8 mouse cellular contexts compared by ENCODE assay signal in genomic region chr5:34271743-34272142, GRCm38 (mm10). TPM values are rescaled to one million over a fixed set of nuclear protein-coding genes. Genes with fewer than 3 reads are reported as not detected.
DNase-seq lines count a peak whose midpoint lies in the region; ATAC-seq and TF ChIP-seq lines count a peak whose summit lies in the region.
"Had no signal": no experiment of that assay in that cellular context is flagged by ENCODE, and none has a peak within 500 bp of the region (broad histone marks: within the 10 kb centered on the region; RNA-seq: fewer than 3 reads in every experiment).

No protein-coding gene starts in this region.

- 32% methylated on average over 4 of the region's 4 CpGs for WGBS in kidney, adult 2 months
- WGBS in kidney, embryonic 14.5 days, result 14% methylated on average over 4 of the region's 4 CpGs
- 28% methylated on average over 4 of the region's 4 CpGs for WGBS in bone marrow, adult 2 months
- WGBS in limb, embryonic 11.5 days, result 22% methylated on average over 4 of the region's 4 CpGs
- WGBS in heart, embryonic 10.5 days, result 17% methylated on average over 4 of the region's 4 CpGs

- DNase-seq in kidney, adult 2 months, result peak; percentile 22
- peak; percentile 15 for DNase-seq in G1E (ENCODE audit: low spot score)
- peak; percentile 67 for DNase-seq in limb, embryonic 11.5 days (ENCODE audit: low spot score)
- DNase-seq in splenic B cell, adult 2 months (ENCODE audit: low read depth, low spot score), result peak; percentile 71
- no peak for DNase-seq in heart, embryonic 10.5 days (ENCODE audit: low spot score)

- no peak overlapping the region for H3K4me2 ChIP-seq in kidney, embryonic 14.5 days (replicated peaks; ENCODE audit: low read depth, low read length)
- H3K4me2 ChIP-seq in limb, embryonic 11.5 days (ENCODE audit: low read depth, severe bottlenecking), result no peak overlapping the region
- H3K4me2 ChIP-seq: midbrain, embryonic 12.5 days had no signal

- no peak overlapping the region for H3K4me3 ChIP-seq in kidney, adult 2 months (ENCODE audit: insufficient read depth, low read depth, low read length)
- no peak overlapping the region for H3K4me3 ChIP-seq in kidney, embryonic 14.5 days (ENCODE audit: low read length)
- H3K4me3 ChIP-seq in G1E (ENCODE audit: low read depth, low read length), result no peak overlapping the region
- no peak overlapping the region for H3K4me3 ChIP-seq in bone marrow, adult 2 months (replicated peaks; ENCODE audit: control insufficient read depth, low read depth, low read length)
- no peak overlapping the region for H3K4me3 ChIP-seq in limb, embryonic 11.5 days (ENCODE audit: low read depth, low read length)
- H3K4me3 ChIP-seq in heart, embryonic 10.5 days, result no peak overlapping the region
- H3K4me3 ChIP-seq: midbrain, embryonic 12.5 days had no signal

- H3K36me3 ChIP-seq in kidney, adult 2 months (ENCODE audit: control insufficient read depth, insufficient read depth, low read length), result no peaks in the 10 kb centered on the region
- H3K36me3 ChIP-seq in kidney, embryonic 14.5 days (ENCODE audit: control insufficient read depth, insufficient read depth, low read length), result no peaks in the 10 kb centered on the region
- H3K36me3 ChIP-seq in G1E (replicated peaks), result no peaks in the 10 kb centered on the region
- H3K36me3 ChIP-seq in limb, embryonic 11.5 days (ENCODE audit: control insufficient read depth, insufficient read depth, low read length), result no peaks in the 10 kb centered on the region
- H3K36me3 ChIP-seq in splenic B cell, adult 2 months (ENCODE audit: control insufficient read depth, insufficient read depth, low read length, poor library complexity, severe bottlenecking), result no peaks in the 10 kb centered on the region
- H3K36me3 ChIP-seq in heart, embryonic 10.5 days, result no peaks in the 10 kb centered on the region
- H3K36me3 ChIP-seq: midbrain, embryonic 12.5 days had no signal

- H3K9ac ChIP-seq in kidney, embryonic 14.5 days (ENCODE audit: low read depth, low read length), result no peak overlapping the region
- no peak overlapping the region for H3K9ac ChIP-seq in limb, embryonic 11.5 days (ENCODE audit: low read length)
- H3K9ac ChIP-seq: midbrain, embryonic 12.5 days had no signal

- no peaks in the 10 kb centered on the region for H3K4me1 ChIP-seq in kidney, adult 2 months (ENCODE audit: control insufficient read depth, insufficient read depth, low read length)
- H3K4me1 ChIP-seq in kidney, embryonic 14.5 days (ENCODE audit: control insufficient read depth, insufficient read depth, low read length), result no peaks in the 10 kb centered on the region
- no peaks in the 10 kb centered on the region for H3K4me1 ChIP-seq in G1E (ENCODE audit: insufficient read depth, low read depth, low read length)
- H3K4me1 ChIP-seq in bone marrow, adult 2 months (ENCODE audit: control insufficient read depth, insufficient read depth, low read length), result no peaks in the 10 kb centered on the region
- no peaks in the 10 kb centered on the region for H3K4me1 ChIP-seq in limb, embryonic 11.5 days (ENCODE audit: control insufficient read depth, insufficient read depth, low read length)
- peaks cover 20% of the 10 kb centered on the region for H3K4me1 ChIP-seq in heart, embryonic 10.5 days
- H3K4me1 ChIP-seq: midbrain, embryonic 12.5 days had no signal

- TF ChIP-seq POLR2A in kidney, adult 2 months (IDR thresholded peaks at IDR 0.05; ENCODE audit: low read depth, low read length), result no peak
- no peak for TF ChIP-seq POLR2A in bone marrow, adult 2 months (IDR thresholded peaks at IDR 0.05; ENCODE audit: borderline replicate concordance, control insufficient read depth, low read depth, low read length)

- no peak overlapping the region for H3K27ac ChIP-seq in kidney, adult 2 months (ENCODE audit: insufficient read depth, low read depth, low read length)
- no peak overlapping the region for H3K27ac ChIP-seq in kidney, embryonic 14.5 days (ENCODE audit: low read depth, low read length)
- H3K27ac ChIP-seq in bone marrow, adult 2 months (ENCODE audit: control insufficient read depth, insufficient read depth, low read depth, low read length, poor library complexity), result no peak overlapping the region
- no peak overlapping the region for H3K27ac ChIP-seq in limb, embryonic 11.5 days (replicated peaks; ENCODE audit: low read depth, low read length)
- no peak overlapping the region for H3K27ac ChIP-seq in heart, embryonic 10.5 days
- H3K27ac ChIP-seq: midbrain, embryonic 12.5 days had no signal

- no peaks in the 10 kb centered on the region for H3K9me3 ChIP-seq in kidney, embryonic 14.5 days (ENCODE audit: control insufficient read depth, low read length)
- H3K9me3 ChIP-seq in G1E (replicated peaks), result no peaks in the 10 kb centered on the region
- H3K9me3 ChIP-seq in limb, embryonic 11.5 days (ENCODE audit: control insufficient read depth, low read length), result no peaks in the 10 kb centered on the region
- no peaks in the 10 kb centered on the region for H3K9me3 ChIP-seq in heart, embryonic 10.5 days
- H3K9me3 ChIP-seq: midbrain, embryonic 12.5 days had no signal

- peak; percentile 77 for TF ChIP-seq CTCF in kidney, adult 2 months (conservative IDR thresholded peaks at IDR 0.05; ENCODE audit: insufficient read depth, insufficient read length, low read depth, low read length)
- TF ChIP-seq CTCF in G1E (IDR thresholded peaks at IDR 0.05; ENCODE audit: low read depth, low read length), result peak; percentile 53; the same call in 1 of the 2 replicates
- TF ChIP-seq CTCF in bone marrow, adult 2 months (IDR thresholded peaks at IDR 0.05; ENCODE audit: control insufficient read depth, insufficient read depth, low read length), result peak; percentile 78

- no peak for ATAC-seq in kidney, embryonic 14.5 days (ENCODE audit: low FRiP score, low TSS enrichment)
- ATAC-seq in G1E (ENCODE audit: extremely low read depth, insufficient number of reproducible peaks, low FRiP score, poor library complexity, severe bottlenecking), result no peak
- ATAC-seq in limb, embryonic 11.5 days (ENCODE audit: insufficient number of reproducible peaks, low FRiP score, low TSS enrichment, low read depth), result no peak

- no peaks in the 10 kb centered on the region for H3K27me3 ChIP-seq in kidney, adult 2 months (replicated peaks; ENCODE audit: control insufficient read depth, insufficient read depth, low read length)
- no peaks in the 10 kb centered on the region for H3K27me3 ChIP-seq in kidney, embryonic 14.5 days (ENCODE audit: control insufficient read depth, insufficient read depth, low read length)
- H3K27me3 ChIP-seq in G1E (ENCODE audit: insufficient read depth, low read length), result peaks cover 47% of the 10 kb centered on the region
- no peaks in the 10 kb centered on the region for H3K27me3 ChIP-seq in limb, embryonic 11.5 days (ENCODE audit: control insufficient read depth, insufficient read depth, low read length)
- no peaks in the 10 kb centered on the region for H3K27me3 ChIP-seq in splenic B cell, adult 2 months (ENCODE audit: control insufficient read depth, insufficient read depth, low read length, poor library complexity, severe bottlenecking)
- 0 out of 2 replicates have a peak, but pooled peaks cover 5% of the 10 kb centered on the region for H3K27me3 ChIP-seq in heart, embryonic 10.5 days (ENCODE audit: insufficient read depth, poor library complexity, severe bottlenecking)
- H3K27me3 ChIP-seq: midbrain, embryonic 12.5 days had no signal

RNA-seq across cellular contexts. Expression of gene Zfyve28, which starts 16.5 kb away (rescaled TPM):
- polyA plus RNA-seq in kidney, adult 2 months (2012; rRNA removed), result 0.33 and 0.36 TPM in 2 replicates
- polyA plus RNA-seq in kidney, embryonic 14.5 days (2014; fragmentation: Nextera tagmentation; extraction: Ambion mirVana), result 0.14 and 0.37 TPM in 2 replicates
- total RNA-seq in G1E (2014; fragmentation: Nextera tagmentation), result not detected in 2 replicates
- 0.05 TPM in 1 of 2 replicates, not detected in the other for total RNA-seq in G1E (2017)
- polyA plus RNA-seq in G1E (2012), result not detected in 2 replicates
- 1.0 and 3.0 TPM in 2 replicates for polyA plus RNA-seq in bone marrow, adult 2 months (2011; ENCODE audit: insufficient read depth, insufficient read length, low replicate concordance, missing spikeins)
- polyA plus RNA-seq in limb, embryonic 11.5 days (2014; fragmentation: Nextera tagmentation; extraction: Ambion mirVana), result 0.37 and 0.61 TPM in 2 replicates
- 0.52 and 0.93 TPM in 2 replicates for polyA plus RNA-seq in heart, embryonic 10.5 days (2016; fragmentation: Nextera tagmentation; extraction: Ambion mirVana)

RNA-seq across cellular contexts. Expression of gene Cfap99, which starts 16.7 kb away (rescaled TPM):
- 0.05 TPM in 1 of 2 replicates, not detected in the other for polyA plus RNA-seq in kidney, adult 2 months (2012; rRNA removed)
- polyA plus RNA-seq in kidney, embryonic 14.5 days (2014; fragmentation: Nextera tagmentation; extraction: Ambion mirVana), result not detected in 2 replicates
- total RNA-seq in G1E (2014; fragmentation: Nextera tagmentation), result not detected in 2 replicates
- total RNA-seq in G1E (2017), result not detected in 2 replicates
- not detected in 2 replicates for polyA plus RNA-seq in G1E (2012)
- not detected in 2 replicates for polyA plus RNA-seq in bone marrow, adult 2 months (2011; ENCODE audit: insufficient read depth, insufficient read length, low replicate concordance, missing spikeins)
- polyA plus RNA-seq in limb, embryonic 11.5 days (2014; fragmentation: Nextera tagmentation; extraction: Ambion mirVana), result not detected in 2 replicates
- 0.12 TPM in 1 of 2 replicates, not detected in the other for polyA plus RNA-seq in heart, embryonic 10.5 days (2016; fragmentation: Nextera tagmentation; extraction: Ambion mirVana)
- polyA plus RNA-seq: midbrain, embryonic 12.5 days had no signal
